Mouse (Mus musculus) mouse trophoblast stem cell (cell line): ENCODE results near the gene Hoxb1.

Source experiments
- in situ Hi-C, 2 experiments: fragments of 300-500 bp; cut with MseI, MboI; formaldehyde crosslinking; loops; 2 replicates in 1 of 2; 3 replicates in 1 of 2; pipeline ENCODE4 v1.15.1; 2025

Gene Hoxb1

DNA sequence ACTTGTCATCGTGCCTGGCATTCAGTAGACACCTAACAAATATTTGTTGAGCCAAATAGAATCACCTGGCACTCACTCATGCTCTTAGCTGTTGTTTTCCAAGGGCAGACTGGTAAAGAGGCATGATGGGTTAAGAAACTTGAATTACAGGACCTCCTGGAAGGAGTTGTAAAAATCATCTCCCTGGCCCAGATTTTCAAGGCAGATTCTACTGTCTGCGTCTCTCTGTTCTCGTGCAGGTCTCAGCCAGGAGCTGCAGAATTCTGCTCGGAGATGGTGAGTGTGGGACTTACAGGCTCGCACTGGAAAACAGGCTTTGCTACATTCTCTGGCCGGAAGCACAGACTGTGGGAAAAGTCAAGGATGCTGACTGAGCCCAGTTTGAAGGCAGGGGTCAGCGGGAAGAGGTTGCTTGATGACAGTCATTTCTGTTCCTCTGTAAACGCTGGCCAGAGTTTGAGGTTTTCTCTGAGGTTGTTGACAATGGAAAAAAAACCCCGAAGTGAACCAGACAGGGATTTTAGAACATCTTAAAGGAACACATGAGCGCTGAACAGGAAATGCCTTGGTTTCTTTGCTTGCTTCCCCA, 38.6 kb downstream of the Hoxb1 start:
- in situ Hi-C loops: no loop called here

- in situ Hi-C loops: no loop called here
Observed at GRCm38 (mm10) chr11:96404831-96405230, 39.3 kb downstream of the Hoxb1 start.

DNA sequence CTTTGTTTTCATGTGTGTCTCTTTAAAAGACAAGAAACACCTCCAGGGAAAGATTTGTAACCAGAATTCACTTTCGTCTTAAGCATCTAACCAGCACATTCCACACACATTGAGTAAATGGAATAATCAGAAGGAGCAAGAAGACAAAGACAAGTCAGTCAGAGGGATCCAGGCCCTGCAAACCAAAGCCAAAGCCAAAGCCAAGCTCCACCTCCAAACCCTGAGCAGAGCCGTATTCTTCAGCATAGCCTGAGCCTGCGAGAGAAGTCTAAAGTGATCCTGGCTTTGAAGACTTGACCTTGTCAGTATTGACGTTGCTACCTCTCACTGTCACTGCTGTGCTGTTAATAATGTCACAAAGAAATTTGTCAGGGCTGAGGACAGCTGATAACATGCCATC, 40.0 kb downstream of the Hoxb1 start:
- in situ Hi-C loops: no loop called here

- in situ Hi-C loops: no loop called here
Observed at GRCm38 (mm10) chr11:96407191-96408072, 41.9 kb downstream of the Hoxb1 start.

GRCm38 (mm10) chr11:96408234-96409010, 42.9 kb downstream of the Hoxb1 start:
- in situ Hi-C loops: no loop called here

DNA sequence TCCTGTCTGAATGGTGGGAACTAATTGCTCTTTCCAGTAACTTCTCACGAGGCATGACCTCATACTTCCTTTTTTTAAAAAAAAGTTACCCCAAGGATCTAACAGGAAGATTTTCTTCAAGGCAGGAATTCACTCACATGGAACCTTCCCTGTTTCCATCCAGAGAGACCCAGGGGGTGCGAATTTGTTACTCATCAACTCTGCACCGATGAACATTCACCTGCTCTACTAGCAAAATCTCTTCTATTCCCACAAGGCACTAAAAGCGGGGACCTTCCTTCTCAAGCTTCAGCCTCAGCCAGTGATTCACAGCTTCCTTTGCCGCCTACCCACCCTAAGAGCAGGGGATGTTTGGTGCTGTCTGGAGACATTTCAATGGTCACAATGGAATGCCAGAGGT, 45.5 kb downstream of the Hoxb1 start:
- in situ Hi-C loops: no loop called here

GRCm38 (mm10) chr11:96411934-96412333, 46.4 kb downstream of the Hoxb1 start:
- in situ Hi-C loops: no loop called here

- in situ Hi-C loops: no loop called here
Observed at GRCm38 (mm10) chr11:96412941-96413491, 47.5 kb downstream of the Hoxb1 start.

DNA sequence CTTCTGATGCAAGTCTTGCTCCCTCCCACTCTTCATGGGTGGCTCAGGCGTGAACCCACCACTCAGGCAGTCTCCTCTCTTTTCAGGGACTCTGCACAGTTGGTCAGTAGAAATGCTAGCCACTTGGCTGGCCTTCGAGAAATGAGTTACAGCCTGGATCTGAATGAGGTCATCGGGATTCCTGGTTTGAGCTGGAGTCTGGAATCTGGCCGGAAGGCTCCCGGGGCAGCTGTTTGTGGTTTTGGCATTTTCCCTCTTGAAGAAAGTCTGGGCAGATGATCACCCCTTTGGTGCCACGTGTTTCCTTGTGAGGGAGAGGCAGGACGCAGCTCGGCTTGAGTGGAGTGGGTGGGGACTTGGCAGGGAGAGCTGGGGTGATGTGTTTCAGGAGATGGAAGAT, 48.0 kb downstream of the Hoxb1 start:
- in situ Hi-C loops: no loop called here

DNA sequence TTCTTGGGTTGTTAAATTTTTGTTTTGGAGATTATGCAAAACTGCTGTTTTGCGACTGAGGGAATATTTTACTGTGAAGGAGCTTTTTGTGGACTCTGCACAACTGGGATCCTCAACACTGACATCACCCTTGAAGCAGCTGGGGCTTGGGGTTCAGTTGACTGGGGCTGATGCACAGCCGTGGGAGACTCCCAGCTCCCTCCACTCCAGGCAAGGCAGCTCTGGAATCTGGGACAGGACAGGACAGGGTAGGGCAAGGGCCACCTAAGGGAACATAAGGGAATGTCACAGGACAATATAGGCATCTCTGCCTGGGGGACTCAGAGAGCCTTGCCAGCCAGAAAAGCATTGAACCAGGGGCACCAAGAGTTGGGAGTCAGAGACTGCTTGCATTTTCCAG, 48.5 kb downstream of the Hoxb1 start:
- in situ Hi-C loops: no loop called here
